Mouse (Mus musculus) embryonic facial prominence, embryonic 12.5 days (tissue): Measurements from ENCODE around the gene Aym1. TPM values are rescaled to one million over a fixed set of nuclear protein-coding genes. Genes with fewer than 3 reads are reported as not detected.
A peak's percentile ranks its signal among the peaks of the same experiment; 100 is the strongest.

Experiments used
- ATAC-seq: fragments of 200-750 bp; cut with Nextera tagmentation; 2 replicates; pipeline ENCODE4 v1.8.0; 2017; ENCODE audit not compliant: insufficient number of reproducible peaks, insufficient read depth, low FRiP score, low TSS enrichment
- H3K27ac ChIP-seq: fragments of 300-500 bp; sonication (generic); 2 replicates; pipeline ENCODE4 v1.5.1; 2016; ENCODE audit warnings: mild to moderate bottlenecking
- H3K27me3 ChIP-seq: fragments of 300-500 bp; sonication (generic); 2 replicates; pipeline ENCODE4 v1.6.1; 2016; ENCODE audit warnings: mild to moderate bottlenecking, moderate library complexity
- H3K36me3 ChIP-seq: fragments of 300-500 bp; sonication (generic); 2 replicates; pipeline ENCODE4 v1.6.1; 2016; ENCODE audit warnings: mild to moderate bottlenecking
- H3K4me1 ChIP-seq: fragments of 300-500 bp; sonication (generic); 2 replicates; pipeline ENCODE4 v1.6.1; 2016
- H3K4me2 ChIP-seq: fragments of 300-500 bp; sonication (generic); replicated peaks from 2 replicates; pipeline ENCODE4 v1.6.1; 2016; ENCODE audit warnings: mild to moderate bottlenecking, moderate library complexity
- H3K4me3 ChIP-seq: fragments of 300-500 bp; sonication (generic); 2 replicates; pipeline ENCODE4 v1.5.1; 2016; ENCODE audit warnings: mild to moderate bottlenecking
- H3K9ac ChIP-seq: fragments of 300-500 bp; sonication (generic); 2 replicates; pipeline ENCODE4 v1.6.1; 2016; ENCODE audit warnings: mild to moderate bottlenecking, moderate library complexity
- H3K9me3 ChIP-seq: fragments of 300-500 bp; sonication (generic); 2 replicates; pipeline ENCODE4 v1.6.1; 2016; ENCODE audit warnings: mild to moderate bottlenecking, moderate library complexity
- WGBS: fragments of 180-500 bp; shearing (Covaris S2); methylation state at CpG from one replicate; pipeline ENCODE4 v1.1.7; 2016; 5-methylcytosine and 5-hydroxymethylcytosine counted together
- polyA plus RNA-seq: library from polyadenylated mRNA; unstranded; fragments of >200 nt; fragmentation: Nextera tagmentation; extraction: Ambion mirVana; gene quantifications from 2 replicates; pipeline ENCODE4 v1.2.1, GENCODE M21; 2016

Aym1 gene
- polyA plus RNA-seq, result not detected in 2 replicates

- Histone ChIP-seq H3K27ac (0 out of 2 replicates have a peak within 1 kb of the TSS, but pooled peaks have one; percentile 23), H3K9ac (no peak within 1 kb of the TSS), H3K9me3 (no peaks in the 10 kb centered on the region), H3K4me3 (no peak within 1 kb of the TSS), H3K4me1 (peaks cover 19% of the 10 kb centered on the region), H3K36me3 (no peaks in the 10 kb centered on the region), H3K4me2 (no peak within 1 kb of the TSS), H3K27me3 (peaks cover 14% of the 10 kb centered on the region; the same call in 1 of the 2 replicates)
- 31% methylated on average over 3 of the region's 6 CpGs for WGBS
- ATAC-seq, result no peak
Observed at GRCm38 (mm10) chr5:113357186-113357585, at the start of gene Aym1. TSS of gene Aym1 (plus strand) at chr5:113357294.

- peaks cover 26% of the 10 kb centered on the region for H3K4me1 ChIP-seq
- WGBS, result 61% methylated on average over 22 of the region's 22 CpGs
- H3K27ac ChIP-seq, result no peak overlapping the region
- H3K4me3 ChIP-seq, result peak overlapping the region; percentile 67
- peak overlapping the region; percentile 72; the same call in 1 of the 2 replicates for H3K9ac ChIP-seq
- no peaks in the 10 kb centered on the region for H3K36me3 ChIP-seq
- H3K27me3 ChIP-seq, result peaks cover 30% of the 10 kb centered on the region
- ATAC-seq, result no peak
- peak overlapping the region; percentile 93 for H3K4me2 ChIP-seq
- no peaks in the 10 kb centered on the region; the same call in 1 of the 2 replicates for H3K9me3 ChIP-seq
Observed at GRCm38 (mm10) chr5:113309491-113310376, 47.4 kb upstream of the Aym1 start.

- no peaks in the 10 kb centered on the region for H3K36me3 ChIP-seq
- H3K9ac ChIP-seq, result peak within 1 kb of the TSS; percentile 72
- peak within 1 kb of the TSS; percentile 93 for H3K4me2 ChIP-seq
- no peak within 1 kb of the TSS for H3K27ac ChIP-seq
- H3K4me3 ChIP-seq, result peak within 1 kb of the TSS; percentile 67
- H3K27me3 ChIP-seq, result peaks cover 30% of the 10 kb centered on the region
- 3% methylated on average over 53 of the region's 53 CpGs for WGBS
- H3K9me3 ChIP-seq, result no peaks in the 10 kb centered on the region; the same call in 1 of the 2 replicates
- peak; percentile 50; the same call in 1 of the 2 replicates for ATAC-seq
- H3K4me1 ChIP-seq, result peaks cover 26% of the 10 kb centered on the region
Observed at GRCm38 (mm10) chr5:113310377-113311003, 46.6 kb upstream of the Aym1 start, which contains the start of gene Sgsm1. TSS of gene Sgsm1 (minus strand) at chr5:113310786.

GRCm38 (mm10) chr5:113313998-113314397 lies 43.1 kb upstream of the Aym1 start:
- Histone ChIP-seq H3K27ac (no peak overlapping the region), H3K4me1 (peaks cover 6% of the 10 kb centered on the region; the same call in 1 of the 2 replicates), H3K4me3 (no peak overlapping the region), H3K36me3 (no peaks in the 10 kb centered on the region), H3K4me2 (peak overlapping the region; percentile 30), H3K9ac (no peak overlapping the region), H3K27me3 (peaks cover 26% of the 10 kb centered on the region), H3K9me3 (no peaks in the 10 kb centered on the region; the same call in 1 of the 2 replicates)
- ATAC-seq, result no peak
- WGBS, result under 1% methylated on average over 24 of the region's 24 CpGs

GRCm38 (mm10) chr5:113323784-113324638 lies 33.1 kb upstream of the Aym1 start:
- Histone ChIP-seq H3K27ac (no peak overlapping the region), H3K4me2 (peak overlapping the region; percentile 50), H3K9ac (peak overlapping the region; percentile 10; the same call in 1 of the 2 replicates), H3K4me1 (peaks cover 12% of the 10 kb centered on the region; the same call in 1 of the 2 replicates), H3K36me3 (no peaks in the 10 kb centered on the region), H3K4me3 (peak overlapping the region; percentile 19), H3K27me3 (peaks cover 40% of the 10 kb centered on the region), H3K9me3 (peaks cover 7% of the 10 kb centered on the region)
- 3% methylated on average over 38 of the region's 38 CpGs for WGBS
- ATAC-seq, result no peak

GRCm38 (mm10) chr5:113329463-113329862 lies 27.6 kb upstream of the Aym1 start:
- H3K27me3 ChIP-seq, result peaks cover 46% of the 10 kb centered on the region
- H3K4me3 ChIP-seq, result no peak overlapping the region
- no peak for ATAC-seq
- H3K9ac ChIP-seq, result no peak overlapping the region
- peaks cover under 1% of the 10 kb centered on the region; the same call in 1 of the 2 replicates for H3K4me1 ChIP-seq
- no peak overlapping the region for H3K27ac ChIP-seq
- H3K4me2 ChIP-seq, result no peak overlapping the region
- peaks cover 7% of the 10 kb centered on the region for H3K9me3 ChIP-seq
- no peaks in the 10 kb centered on the region for H3K36me3 ChIP-seq
- WGBS, result 92% methylated on average over 8 of the region's 8 CpGs

- Histone ChIP-seq H3K4me3 (no peak overlapping the region), H3K4me1 (peaks cover 2% of the 10 kb centered on the region; the same call in 1 of the 2 replicates), H3K9ac (no peak overlapping the region), H3K27me3 (peaks cover 46% of the 10 kb centered on the region), H3K27ac (no peak overlapping the region), H3K4me2 (no peak overlapping the region), H3K9me3 (peaks cover 7% of the 10 kb centered on the region), H3K36me3 (no peaks in the 10 kb centered on the region)
- WGBS, result 85% methylated on average over 3 of the region's 3 CpGs
- no peak for ATAC-seq
Observed at GRCm38 (mm10) chr5:113330202-113330601, 26.9 kb upstream of the Aym1 start.

- Histone ChIP-seq H3K36me3 (no peaks in the 10 kb centered on the region), H3K4me3 (no peak overlapping the region), H3K27me3 (peaks cover 62% of the 10 kb centered on the region), H3K4me1 (peaks cover 11% of the 10 kb centered on the region; the same call in 1 of the 2 replicates), H3K4me2 (no peak overlapping the region), H3K9me3 (peaks cover 7% of the 10 kb centered on the region), H3K9ac (no peak overlapping the region), H3K27ac (no peak overlapping the region)
- 30% methylated on average over 12 of the region's 12 CpGs for WGBS
- ATAC-seq, result no peak
Observed at GRCm38 (mm10) chr5:113332239-113332638, 24.9 kb upstream of the Aym1 start.

GRCm38 (mm10) chr5:113332899-113333298 lies 24.2 kb upstream of the Aym1 start:
- Histone ChIP-seq H3K36me3 (no peaks in the 10 kb centered on the region), H3K27ac (no peak overlapping the region), H3K4me1 (peaks cover 11% of the 10 kb centered on the region; the same call in 1 of the 2 replicates), H3K27me3 (peaks cover 67% of the 10 kb centered on the region), H3K4me3 (no peak overlapping the region), H3K9me3 (peaks cover 7% of the 10 kb centered on the region), H3K9ac (no peak overlapping the region), H3K4me2 (no peak overlapping the region)
- WGBS, result 56% methylated on average over 4 of the region's 4 CpGs
- ATAC-seq, result no peak

GRCm38 (mm10) chr5:113334621-113335530 lies 22.2 kb upstream of the Aym1 start:
- no peaks in the 10 kb centered on the region for H3K9me3 ChIP-seq
- H3K36me3 ChIP-seq, result no peaks in the 10 kb centered on the region
- peak overlapping the region; percentile 31 for H3K4me3 ChIP-seq
- no peak overlapping the region for H3K27ac ChIP-seq
- H3K27me3 ChIP-seq, result peaks cover 73% of the 10 kb centered on the region
- H3K4me1 ChIP-seq, result peaks cover 11% of the 10 kb centered on the region; the same call in 1 of the 2 replicates
- H3K4me2 ChIP-seq, result peak overlapping the region; percentile 47
- H3K9ac ChIP-seq, result no peak overlapping the region
- no peak for ATAC-seq
- WGBS, result 7% methylated on average over 34 of the region's 34 CpGs
